Mouse (Mus musculus): ENCODE measurements around the gene Cbx2.

- TF ChIP-seq POLR2A (IDR thresholded peaks at IDR 0.05; ENCODE audit: insufficient read depth, low read length) (no peak), CTCF (IDR thresholded peaks at IDR 0.05; ENCODE audit: low read depth, low read length) (no peak)
These were observed 49.5 kb downstream of the Cbx2 start for GRCm38 (mm10) chr11:119072239-119072638.
